Mouse (Mus musculus): ENCODE data around the gene Chmp6.

Gene Chmp6

GRCm38 (mm10) chr11:119913291-119913934 lies at the start of gene Chmp6:
Gene Chmp6, plus strand, starts transcription at chr11:119913441.
- in situ Hi-C loops (cut with MboI, MseI) = no loop called here

GRCm38 (mm10) chr11:119866837-119867236 lies 46.4 kb upstream of the Chmp6 start:
- in situ Hi-C loops (cut with MboI, MseI) = no loop called here

- in situ Hi-C loops (cut with MboI, MseI) = no loop called here
Measured at GRCm38 (mm10) chr11:119868138-119868537, 45.1 kb upstream of the Chmp6 start.

GRCm38 (mm10) chr11:119868556-119868955 lies 44.7 kb upstream of the Chmp6 start:
- in situ Hi-C loops (cut with MboI, MseI) = no loop called here

GRCm38 (mm10) chr11:119871141-119871540 lies 42.1 kb upstream of the Chmp6 start:
- in situ Hi-C loops (cut with MboI, MseI) = no loop called here

- in situ Hi-C loops (cut with MboI, MseI) = no loop called here
Measured at GRCm38 (mm10) chr11:119873643-119874042, 39.6 kb upstream of the Chmp6 start.

GRCm38 (mm10) chr11:119874841-119875240 lies 38.4 kb upstream of the Chmp6 start:
- in situ Hi-C loops (cut with MboI, MseI) = no loop called here

- in situ Hi-C loops (cut with MboI, MseI) = no loop called here
Measured at GRCm38 (mm10) chr11:119875685-119876084, 37.6 kb upstream of the Chmp6 start.

- in situ Hi-C loops (cut with MboI, MseI) = no loop called here
Measured at GRCm38 (mm10) chr11:119877124-119877523, 36.1 kb upstream of the Chmp6 start.

- in situ Hi-C loops (cut with MboI, MseI) = no loop called here
Measured at GRCm38 (mm10) chr11:119879573-119879972, 33.7 kb upstream of the Chmp6 start.

GRCm38 (mm10) chr11:119883646-119884045 lies 29.6 kb upstream of the Chmp6 start:
- in situ Hi-C loops (cut with MboI, MseI) = no loop called here

- in situ Hi-C loops (cut with MboI, MseI) = no loop called here
Measured at GRCm38 (mm10) chr11:119889966-119890365, 23.3 kb upstream of the Chmp6 start.

GRCm38 (mm10) chr11:119891601-119892215 lies 21.5 kb upstream of the Chmp6 start:
- in situ Hi-C loops (cut with MboI, MseI) = no loop called here

GRCm38 (mm10) chr11:119893667-119894236 lies 19.5 kb upstream of the Chmp6 start:
- in situ Hi-C loops (cut with MboI, MseI) = no loop called here

GRCm38 (mm10) chr11:119894634-119895033 lies 18.6 kb upstream of the Chmp6 start:
- in situ Hi-C loops (cut with MboI, MseI) = loop anchor here in 1 of 2 experiments (5.0 kb wide), 1 partner anchor 392 kb away; no protein-coding TSS in a partner anchor

GRCm38 (mm10) chr11:119897041-119897440 lies 16.2 kb upstream of the Chmp6 start:
- in situ Hi-C loops (cut with MboI, MseI) = loop anchor here in 1 of 2 experiments (5.0 kb wide), 1 partner anchor 395 kb away; no protein-coding TSS in a partner anchor

- in situ Hi-C loops (cut with MboI, MseI) = loop anchor here in 1 of 2 experiments (5.0 kb wide), 1 partner anchor 397 kb away; no protein-coding TSS in a partner anchor
Measured at GRCm38 (mm10) chr11:119898976-119899375, 14.3 kb upstream of the Chmp6 start.

GRCm38 (mm10) chr11:119901174-119901573 lies 12.1 kb upstream of the Chmp6 start:
- in situ Hi-C loops (cut with MboI, MseI) = loop anchor here in 1 of 2 experiments (5.0 kb wide), 1 partner anchor 399 kb away; no protein-coding TSS in a partner anchor

- in situ Hi-C loops (cut with MboI, MseI) = loop anchor here in 1 of 2 experiments (5.0 kb wide), 1 partner anchor 401 kb away; no protein-coding TSS in a partner anchor
Measured at GRCm38 (mm10) chr11:119902891-119903290, 10.3 kb upstream of the Chmp6 start.

- in situ Hi-C loops (cut with MboI, MseI) = loop anchor here in 1 of 2 experiments (5.0 kb wide), 1 partner anchor 402 kb away; no protein-coding TSS in a partner anchor
Measured at GRCm38 (mm10) chr11:119904621-119905286, 8.5 kb upstream of the Chmp6 start.

GRCm38 (mm10) chr11:119905794-119906193 lies 7.4 kb upstream of the Chmp6 start:
- in situ Hi-C loops (cut with MboI, MseI) = no loop called here

Data from T-helper 17 cell (primary cell).